Mouse (Mus musculus): Measurements from ENCODE around the gene Slit1.

GRCm38 (mm10) chr19:41791384-41791783 is 47.9 kb upstream of the Slit1 start:
- TF ChIP-seq CTCF (conservative IDR thresholded peaks at IDR 0.05 in 1 of 2, IDR thresholded peaks at IDR 0.05 in 1 of 2; ENCODE audit: low read depth in 2 of 2, low read length in 2 of 2): peak; percentile 16 to 49; a peak in 2 of 4 replicates
- no peak for TF ChIP-seq SMC3 (IDR thresholded peaks at IDR 0.05; ENCODE audit: low read depth, low read length)
- no peak for TF ChIP-seq E2F4 (IDR thresholded peaks at IDR 0.05; ENCODE audit: insufficient replicate concordance, low read depth, low read length)

All from CH12.LX (cell line).